9 mouse cellular contexts compared by ENCODE assay signal in genomic region chr15:85605962-85606610, GRCm38 (mm10). TPM values are rescaled to one million over a fixed set of nuclear protein-coding genes. Genes with fewer than 3 reads are reported as not detected.
A peak's percentile ranks its signal among the peaks of the same experiment; 100 is the strongest.
DNase-seq lines count a peak whose midpoint lies in the region; ATAC-seq lines count a peak whose summit lies in the region.
"Had no signal": no experiment of that assay in that cellular context is flagged by ENCODE, and none has a peak within 500 bp of the region (broad histone marks: within the 10 kb centered on the region; RNA-seq: fewer than 3 reads in every experiment).

No protein-coding gene starts in this region.

- H3K9ac ChIP-seq in kidney, embryonic 14.5 days (ENCODE audit: low read depth, low read length) = peak overlapping the region; percentile 37; the same call in 1 of the 2 replicates
- H3K9ac ChIP-seq in heart, embryonic 13.5 days = peak overlapping the region; percentile 19; the same call in 1 of the 2 replicates

- 35% methylated on average over 17 of the region's 17 CpGs for WGBS in kidney, embryonic 14.5 days
- WGBS in heart, embryonic 13.5 days = 44% methylated on average over 17 of the region's 17 CpGs

- H3K4me1 ChIP-seq in kidney, embryonic 14.5 days (ENCODE audit: control insufficient read depth, insufficient read depth, low read length) = peaks cover 17% of the 10 kb centered on the region
- peaks cover 15% of the 10 kb centered on the region for H3K4me1 ChIP-seq in heart, embryonic 13.5 days

- H3K9me3 ChIP-seq in kidney, embryonic 14.5 days (ENCODE audit: control insufficient read depth, low read length) = no peaks in the 10 kb centered on the region
- H3K9me3 ChIP-seq in heart, embryonic 13.5 days = no peaks in the 10 kb centered on the region

- no peaks in the 10 kb centered on the region for H3K27me3 ChIP-seq in kidney, embryonic 14.5 days (ENCODE audit: control insufficient read depth, insufficient read depth, low read length)
- H3K27me3 ChIP-seq in heart, embryonic 13.5 days (replicated peaks) = peaks cover 3% of the 10 kb centered on the region; the same call in 1 of the 2 replicates

- no peak for ATAC-seq in kidney, embryonic 14.5 days (ENCODE audit: low FRiP score, low TSS enrichment)
- ATAC-seq in heart, embryonic 13.5 days (ENCODE audit: extremely low read depth, insufficient number of reproducible peaks, low FRiP score, low TSS enrichment) = no peak

- H3K4me2 ChIP-seq in kidney, embryonic 14.5 days (replicated peaks; ENCODE audit: low read depth, low read length) = no peak overlapping the region
- H3K4me2 ChIP-seq in heart, embryonic 13.5 days = 0 out of 2 replicates have a peak overlapping the region, but pooled peaks have one; percentile 2

- H3K36me3 ChIP-seq in kidney, embryonic 14.5 days (ENCODE audit: control insufficient read depth, insufficient read depth, low read length) = no peaks in the 10 kb centered on the region
- H3K36me3 ChIP-seq in heart, embryonic 13.5 days = no peaks in the 10 kb centered on the region

- H3K27ac ChIP-seq in kidney, embryonic 14.5 days (ENCODE audit: low read depth, low read length) = no peak overlapping the region
- H3K27ac ChIP-seq in heart, embryonic 13.5 days (replicated peaks) = no peak overlapping the region

- no peak for DNase-seq in kidney, adult 8-10 months
- peak; percentile 43 for DNase-seq in brain, adult 2 months (ENCODE audit: low read depth, low spot score)
- DNase-seq in lung, postnatal 36 days = peak; percentile 49
- DNase-seq in yolk sac, embryonic 10.5 days (ENCODE audit: low spot score) = no peak
- DNase-seq in right cerebral cortex, adult 18-20 months = no peak
- DNase-seq in ovary, adult 18-20 months (ENCODE audit: low spot score) = no peak
- DNase-seq: thymus, adult 18-20 months had no signal

- H3K4me3 ChIP-seq in kidney, embryonic 14.5 days (ENCODE audit: low read length) = no peak overlapping the region
- 0 out of 2 replicates have a peak overlapping the region, but pooled peaks have one; percentile 9 for H3K4me3 ChIP-seq in heart, embryonic 13.5 days

RNA-seq across cellular contexts. Expression of gene Wnt7b, which starts 23.8 kb away (rescaled TPM):
- 10.8 and 15.1 TPM in 2 replicates for polyA plus RNA-seq in kidney, embryonic 14.5 days (2014; fragmentation: Nextera tagmentation; extraction: Ambion mirVana)
- 3.5 and 4.6 TPM in 2 replicates for polyA plus RNA-seq in heart, embryonic 13.5 days (2015; fragmentation: Nextera tagmentation; extraction: Ambion mirVana)

Comparison
In these comparisons a context has a peak if more than half of its experiments do, and no peak if none do; other contexts are left out.
1. DNase-seq: peak in brain, adult 2 months (single experiment) and lung, postnatal 36 days (single experiment); none in kidney, adult 8-10 months (0 of 2), yolk sac, embryonic 10.5 days (single experiment), right cerebral cortex, adult 18-20 months (single experiment) and ovary, adult 18-20 months (single experiment).